Mouse (Mus musculus) myocyte (in vitro differentiated cells): ENCODE measurements around the gene Gltp.

Source experiments
- E2F4 ChIP-seq: IDR thresholded peaks from one replicate; pipeline ENCODE4 v1.6.1; 2011; ENCODE audit warnings: mild to moderate bottlenecking, control low read depth, moderate library complexity; ENCODE audit not compliant: insufficient read depth
- MYOG ChIP-seq, 3 experiments: IDR thresholded peaks; one replicate each; pipeline ENCODE4 v1.6.1; 2011; ENCODE audit warnings: control low read depth in 2 of 3, low read depth in 2 of 3, mild to moderate bottlenecking in 2 of 3; ENCODE audit not compliant: insufficient read length in 2 of 3, control insufficient read depth in 1 of 3, insufficient read depth in 1 of 3
- POLR2A ChIP-seq: IDR thresholded peaks from one replicate; pipeline ENCODE4 v1.6.1; 2011; ENCODE audit warnings: low read depth, mild to moderate bottlenecking, control low read depth, moderate library complexity; ENCODE audit not compliant: insufficient read length
- POLR2AphosphoS2 ChIP-seq: IDR thresholded peaks from one replicate; pipeline ENCODE4 v1.6.1; 2011; ENCODE audit warnings: low read depth, control low read depth; ENCODE audit not compliant: insufficient read length
- USF1 ChIP-seq: IDR thresholded peaks from one replicate; pipeline ENCODE4 v1.6.1; 2011; ENCODE audit warnings: low read depth, mild to moderate bottlenecking, control low read depth, moderate library complexity

GRCm38 (mm10) chr5:114679841-114680591, 10.8 kb downstream of the Gltp start:
- no peak for TF ChIP-seq E2F4
- peak in 1 of 3 experiments; percentile 45 for TF ChIP-seq MYOG (IDR thresholded peaks at IDR 0.05; ENCODE audit: control insufficient read depth in 1 of 3, insufficient read depth in 1 of 3, insufficient read length in 2 of 3, low read depth in 2 of 3)
- TF ChIP-seq POLR2A, result no peak
- TF ChIP-seq USF1, result no peak
- no peak for TF ChIP-seq POLR2AphosphoS2
